Mouse (Mus musculus) left cerebral cortex, postnatal 36 days (tissue): ENCODE measurements at regions not wholly inside any gene's neighbourhood (a gene's known extent, or its start where the extent isn't known, plus 50 kb on each side); places are given as distances from the start of the nearest gene placed in this dataset.
A peak's percentile ranks its signal among the peaks of the same experiment; 100 is the strongest.
"Not testable (repeated sequence)": the region's sequence is repeated elsewhere in the genome, so short reads cannot be mapped to it uniquely, and the experiment has no call there.

Experiments
- DNase-seq, 2 experiments: peaks; one replicate each; pipeline ENCODE4 v3.0.0; 2021 to 2022; ENCODE audit warnings: low spot score in 2 of 2, mixed read lengths in 1 of 2
- intact Hi-C: fragments of 180-260 bp; cut with DNase I; formaldehyde crosslinking; loops from one replicate; pipeline ENCODE4 v1.15.1; 2025

GRCm38 (mm10) chr3:8310379-8311128, 1299.3 kb downstream of the Zfp704 start:
- DNase-seq = no peak
- intact Hi-C loops = no loop called here

GRCm38 (mm10) chr3:8307296-8307695, 1302.6 kb downstream of the Zfp704 start:
- intact Hi-C loops = no loop called here
- no peak for DNase-seq

- DNase-seq = no peak
- intact Hi-C loops = no loop called here
Observed at GRCm38 (mm10) chr3:8304784-8305183, 1305.1 kb downstream of the Zfp704 start.

- intact Hi-C loops = no loop called here
- peak; percentile 12 to 13 for DNase-seq
Observed at GRCm38 (mm10) chr3:8293036-8293435, 1316.8 kb downstream of the Zfp704 start.

GRCm38 (mm10) chr3:8289558-8289957, 1320.3 kb downstream of the Zfp704 start:
- intact Hi-C loops = no loop called here

DNA sequence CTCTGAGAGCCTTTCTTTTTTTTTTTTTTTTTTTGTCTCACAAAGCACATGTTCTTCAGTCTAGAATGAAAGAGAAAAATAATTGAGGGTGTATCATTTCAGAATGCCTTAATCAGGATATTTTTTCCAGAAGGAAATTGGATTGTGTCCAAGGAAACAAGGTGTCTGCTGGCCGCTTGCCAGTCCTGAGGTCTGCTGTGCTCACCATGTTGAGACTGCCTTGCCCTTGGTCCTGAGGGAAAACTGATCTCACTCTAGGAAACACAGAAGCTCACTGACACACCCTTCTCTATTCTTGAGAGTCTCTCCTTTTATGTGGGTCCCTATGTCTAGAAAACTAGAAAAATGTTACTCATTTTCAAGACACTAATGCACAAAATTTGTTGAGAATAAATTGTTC, 1321.4 kb downstream of the Zfp704 start:
- no peak for DNase-seq
- intact Hi-C loops = no loop called here

More at GRCm38 (mm10) chr3:8289558-8289957, 1320.3 kb downstream of the Zfp704 start:
- no peak for DNase-seq

- DNase-seq = no peak
- intact Hi-C loops = no loop called here
Observed at GRCm38 (mm10) chr3:8284655-8285428, 1325.0 kb downstream of the Zfp704 start.

DNA sequence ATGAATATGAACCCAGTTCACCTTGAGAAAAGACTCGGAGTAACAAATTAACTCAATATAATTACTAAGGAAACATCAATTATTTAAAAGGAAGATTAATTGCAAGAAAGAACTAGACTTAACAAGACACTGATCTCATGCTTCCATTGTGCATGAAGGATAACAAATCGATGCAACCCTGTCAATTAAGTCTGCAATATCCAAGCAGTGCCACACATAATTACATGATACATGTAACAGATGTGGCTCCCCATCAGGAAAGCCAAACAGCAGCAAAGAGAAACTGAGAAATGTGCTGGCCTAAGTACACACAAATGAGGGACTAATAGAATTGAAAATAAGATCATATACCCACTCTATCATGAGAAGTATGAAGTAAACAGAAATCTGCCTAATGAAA, 1327.5 kb downstream of the Zfp704 start:
- no peak for DNase-seq
- intact Hi-C loops = no loop called here

DNA sequence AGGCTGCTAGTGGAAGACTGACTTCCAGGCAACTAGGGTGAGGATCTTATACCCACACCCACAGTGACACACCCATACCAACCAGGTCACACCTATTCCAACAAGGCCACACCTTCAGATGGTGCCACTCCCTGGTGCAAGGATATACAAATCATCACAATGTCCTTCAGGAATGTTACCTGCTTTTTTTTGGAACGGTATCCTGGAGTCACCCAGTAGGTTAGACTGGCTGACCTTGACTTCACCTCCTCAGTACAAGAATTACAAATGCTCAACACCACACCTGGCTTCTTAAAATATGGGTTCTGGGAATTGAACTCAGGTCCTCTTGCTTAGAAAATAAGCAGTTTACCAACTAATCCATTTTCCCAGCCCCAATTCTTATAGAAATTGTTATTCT, 1333.2 kb downstream of the Zfp704 start:
- no peak for DNase-seq
- intact Hi-C loops = no loop called here

- intact Hi-C loops = no loop called here
- no peak for DNase-seq
Observed at GRCm38 (mm10) chr3:8270935-8271298, 1339.0 kb downstream of the Zfp704 start.

- no peak for DNase-seq
- intact Hi-C loops = no loop called here
Observed at GRCm38 (mm10) chr3:8270009-8270934, 1339.6 kb downstream of the Zfp704 start.

DNA sequence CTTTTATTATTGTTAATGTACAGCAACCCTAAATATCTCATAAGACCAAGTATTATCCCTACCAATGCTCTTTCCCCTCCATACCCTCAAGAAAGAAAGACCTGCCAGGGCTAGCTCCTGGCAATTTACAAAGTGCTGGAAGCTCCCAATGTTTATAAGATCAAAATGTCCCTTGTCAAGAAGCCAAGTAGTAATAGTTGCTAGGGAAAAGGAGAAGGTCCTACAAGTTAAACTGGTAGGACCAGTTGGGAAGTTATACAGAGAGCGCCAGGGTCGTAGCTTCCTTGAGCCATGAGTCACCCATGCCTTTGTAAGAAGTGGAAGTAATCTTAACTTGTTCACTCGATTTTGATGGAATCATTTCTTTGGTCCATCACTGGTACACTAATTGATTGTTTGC, 1344.1 kb downstream of the Zfp704 start:
- intact Hi-C loops = no loop called here
- DNase-seq = no peak

- intact Hi-C loops = no loop called here
- DNase-seq = no peak
Observed at GRCm38 (mm10) chr3:8264366-8265033, 1345.4 kb downstream of the Zfp704 start.

DNA sequence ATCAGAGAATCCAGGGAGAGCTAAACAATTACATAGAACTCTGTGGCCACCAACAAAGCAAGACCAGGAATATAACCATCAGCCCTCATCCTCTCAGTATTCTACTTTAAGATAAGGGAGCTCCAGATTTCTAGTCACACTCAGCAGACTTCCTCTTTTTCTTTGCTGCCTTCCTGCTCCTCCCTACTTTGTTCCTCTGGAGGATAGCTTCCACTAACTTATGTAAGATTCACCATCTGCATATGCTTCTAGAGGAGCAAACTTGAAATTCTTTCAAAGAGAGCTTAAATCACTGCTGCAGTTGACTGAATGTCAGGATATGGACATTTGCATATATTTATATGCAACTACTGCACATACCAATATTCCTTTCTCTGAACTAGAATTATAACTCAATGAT, 1352.6 kb downstream of the Zfp704 start:
- no peak for DNase-seq

DNA sequence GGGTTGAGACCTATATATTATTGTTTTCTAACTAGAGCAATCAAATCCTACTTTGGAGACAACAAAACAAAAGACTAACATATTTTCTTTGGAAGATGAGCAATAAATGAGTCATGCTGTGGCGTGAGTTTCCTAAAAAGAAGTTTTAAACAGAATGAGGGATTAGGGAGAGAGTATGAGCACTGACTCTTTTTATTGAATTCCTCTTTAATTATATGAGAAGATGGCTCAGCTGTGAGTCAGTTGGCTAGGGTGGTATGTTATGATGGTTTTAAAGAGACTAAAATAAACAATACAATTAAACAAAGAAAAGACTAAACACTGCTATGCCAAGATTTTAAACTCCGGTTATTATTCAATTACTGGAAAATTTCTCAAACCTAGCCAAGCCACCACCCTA, 1357.6 kb downstream of the Zfp704 start:
- intact Hi-C loops = no loop called here
- no peak for DNase-seq

More for the DNA sequence above, 1352.6 kb downstream of the Zfp704 start:
- intact Hi-C loops = no loop called here

DNA sequence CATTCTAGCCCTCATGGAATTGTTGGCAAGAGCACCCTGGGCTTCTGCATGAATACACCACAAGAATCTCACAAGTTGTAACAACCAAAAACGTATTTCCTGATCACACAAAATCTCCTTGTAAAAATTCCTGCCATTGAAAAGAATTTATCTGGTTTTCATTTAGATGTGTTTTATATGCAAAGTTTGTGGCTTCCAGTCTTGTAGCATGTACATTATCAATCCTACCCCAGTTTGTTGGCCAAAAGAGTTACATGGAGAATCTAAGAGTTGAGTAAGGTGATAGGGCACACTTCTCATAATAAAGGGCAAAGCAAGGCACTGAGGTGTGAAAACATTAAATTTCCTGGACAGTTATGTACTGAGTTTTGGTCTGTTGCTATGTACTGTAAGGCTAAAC, 1361.0 kb downstream of the Zfp704 start:
- intact Hi-C loops = no loop called here
- no peak for DNase-seq

GRCm38 (mm10) chr3:8245822-8246221, 1364.1 kb downstream of the Zfp704 start:
- intact Hi-C loops = not testable (repeated sequence)

GRCm38 (mm10) chr3:8245195-8245789, 1364.6 kb downstream of the Zfp704 start:
- DNase-seq = peak in 1 of 2 experiments; percentile 7
- intact Hi-C loops = not testable (repeated sequence)

More at GRCm38 (mm10) chr3:8245822-8246221, 1364.1 kb downstream of the Zfp704 start:
- peak; percentile 34 to 37 for DNase-seq
